Mouse (Mus musculus) c-Kit-negative CD71-positive TER-119-positive erythroid progenitor cells, embryonic 14.5 days (primary cell): Measurements from ENCODE around the gene Trrap.

Source experiments
- DNase-seq: peaks from one replicate; pipeline ENCODE4 v3.0.0-alpha.2; 2013; ENCODE audit warnings: low read depth, low spot score

Trrap gene

GRCm38 (mm10) chr5:144871775-144872174 lies 104.2 kb downstream of the Trrap start:
- DNase-seq: no peak

DNA sequence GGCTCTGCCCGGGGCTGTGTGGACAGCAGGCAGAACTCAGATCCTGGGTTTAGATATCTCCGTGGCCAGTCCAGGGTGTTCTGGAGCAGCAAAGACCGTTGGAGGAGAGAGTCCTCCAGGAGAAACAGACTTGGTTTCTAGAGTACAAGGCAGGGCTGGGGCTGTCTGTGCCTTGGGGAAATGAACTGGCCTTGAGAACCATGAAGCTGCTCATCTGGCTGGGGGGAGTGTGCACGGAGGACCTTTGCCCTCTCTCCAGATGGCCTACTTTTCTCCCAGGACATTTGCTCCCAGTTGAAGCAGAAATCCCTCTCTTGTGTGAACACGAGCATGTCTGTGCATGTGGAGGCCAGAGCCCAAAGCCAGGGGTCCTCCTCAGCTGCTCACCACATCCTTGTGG lies 104.8 kb downstream of the Trrap start:
- no peak for DNase-seq

- no peak for DNase-seq
These were observed 105.3 kb downstream of the Trrap start for GRCm38 (mm10) chr5:144872867-144873266.

DNA sequence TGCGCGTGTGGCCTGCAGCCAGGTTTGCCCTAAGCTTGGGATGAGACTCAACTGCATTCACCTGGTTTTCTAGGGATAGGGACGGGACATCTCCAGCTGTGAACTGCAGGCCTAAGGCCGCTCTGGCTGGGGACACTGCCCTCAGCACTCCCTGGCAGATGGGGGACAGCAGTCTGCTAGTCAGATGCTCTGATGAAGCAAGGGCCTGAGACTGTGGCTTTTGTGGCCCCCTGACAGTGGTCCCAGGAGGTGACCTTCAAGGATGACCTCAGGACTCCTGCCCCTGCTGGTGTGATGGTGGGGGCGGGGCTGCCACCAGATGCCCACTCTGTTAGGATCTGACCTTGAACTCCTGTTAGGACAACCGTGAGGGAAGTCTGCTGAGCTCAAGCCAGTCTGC lies 107.7 kb downstream of the Trrap start:
- DNase-seq: no peak

- DNase-seq: peak; percentile 40
These were observed 108.4 kb downstream of the Trrap start for GRCm38 (mm10) chr5:144875892-144876291.

DNA sequence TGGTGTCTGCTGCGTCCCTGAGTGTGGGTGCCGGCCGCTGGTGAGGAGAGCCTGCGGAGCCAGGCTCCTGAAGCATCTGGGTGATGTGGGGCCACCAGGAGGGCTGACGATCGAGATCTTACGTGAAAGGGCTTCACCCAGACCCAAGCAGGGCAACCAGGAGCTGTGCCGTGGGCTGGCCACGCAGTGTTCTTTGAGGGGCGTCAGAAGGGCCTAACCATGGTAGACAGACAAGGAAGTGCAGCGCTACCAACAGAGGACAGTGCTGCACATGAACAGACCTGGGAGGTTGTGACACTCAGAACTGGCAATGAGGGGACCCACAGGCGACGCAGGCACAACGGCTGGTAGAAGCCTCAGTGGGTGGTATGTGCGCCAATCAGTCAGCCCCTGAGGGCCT lies 109.5 kb downstream of the Trrap start:
- no peak for DNase-seq

- DNase-seq: no peak
These were observed 114.3 kb downstream of the Trrap start for GRCm38 (mm10) chr5:144881670-144882399.

DNA sequence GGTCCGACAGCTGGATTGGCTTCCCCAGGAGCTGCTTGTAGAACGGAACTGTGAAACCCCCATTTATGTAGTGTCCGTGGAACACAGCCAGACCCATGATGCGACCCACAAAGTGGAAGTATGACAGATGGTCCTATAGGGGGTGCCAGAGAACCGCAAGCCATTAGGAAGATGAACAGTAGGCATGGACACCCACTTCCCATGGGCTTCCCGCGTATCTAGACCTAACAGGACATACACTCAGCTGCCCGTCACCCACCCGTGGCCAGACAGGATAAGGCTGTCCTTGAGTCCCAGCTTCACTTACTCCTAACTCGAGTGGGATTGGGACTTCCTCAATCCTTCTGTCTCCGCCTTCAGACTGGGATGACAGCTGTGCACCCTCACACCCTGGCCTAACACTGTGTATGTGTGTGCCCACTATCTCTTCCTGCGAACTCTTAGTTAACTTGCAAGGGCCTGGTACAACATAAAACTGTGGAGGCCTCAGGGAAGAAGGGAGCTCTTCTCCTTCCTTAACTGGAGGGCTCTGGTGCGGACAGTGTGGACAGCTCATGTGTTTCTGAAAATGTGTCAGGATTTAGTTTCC lies 117.2 kb downstream of the Trrap start:
- no peak for DNase-seq

- no peak for DNase-seq
These were observed 118.6 kb downstream of the Trrap start for GRCm38 (mm10) chr5:144885968-144886650.

DNA sequence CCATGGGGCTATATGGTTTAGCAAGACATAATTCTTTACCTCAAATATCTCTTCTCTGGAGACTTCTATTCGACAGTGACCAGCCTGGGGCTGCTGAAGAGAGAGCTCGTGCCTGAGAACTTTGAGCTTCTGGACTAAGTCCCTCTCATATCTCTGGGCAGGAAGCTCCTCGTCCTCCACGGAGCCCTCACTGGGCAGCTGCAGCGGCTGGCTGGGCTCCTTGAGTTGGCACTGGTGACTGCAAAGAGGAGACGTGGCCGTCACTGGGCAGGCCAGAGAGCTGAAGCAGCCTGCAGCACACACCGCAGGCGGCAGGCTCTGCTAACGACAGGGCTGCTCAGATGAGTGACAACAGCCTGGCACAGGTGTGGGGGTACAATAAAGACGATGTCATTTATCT lies 123.7 kb downstream of the Trrap start:
- no peak for DNase-seq

DNA sequence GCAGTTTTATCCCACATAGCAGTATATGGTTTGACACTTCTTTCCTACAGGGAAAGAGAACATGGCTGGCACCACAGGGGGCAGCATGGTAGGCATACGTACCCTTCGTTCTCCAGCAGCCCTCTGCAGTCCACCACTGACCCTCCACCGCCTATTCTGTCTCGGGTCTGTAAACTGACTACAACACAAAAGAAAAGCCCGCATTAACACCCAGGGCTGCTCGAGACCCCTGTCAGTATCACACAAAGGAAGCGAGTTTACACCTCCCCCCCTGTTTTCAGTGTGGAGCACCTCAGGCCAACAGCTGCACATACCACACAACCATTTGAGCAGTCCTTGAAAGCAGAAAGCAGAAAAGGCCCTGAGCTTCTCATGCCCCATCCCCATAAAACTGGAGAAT lies 130.3 kb downstream of the Trrap start:
- DNase-seq: no peak

- DNase-seq: no peak
These were observed 131.0 kb downstream of the Trrap start for GRCm38 (mm10) chr5:144898448-144899052.

DNA sequence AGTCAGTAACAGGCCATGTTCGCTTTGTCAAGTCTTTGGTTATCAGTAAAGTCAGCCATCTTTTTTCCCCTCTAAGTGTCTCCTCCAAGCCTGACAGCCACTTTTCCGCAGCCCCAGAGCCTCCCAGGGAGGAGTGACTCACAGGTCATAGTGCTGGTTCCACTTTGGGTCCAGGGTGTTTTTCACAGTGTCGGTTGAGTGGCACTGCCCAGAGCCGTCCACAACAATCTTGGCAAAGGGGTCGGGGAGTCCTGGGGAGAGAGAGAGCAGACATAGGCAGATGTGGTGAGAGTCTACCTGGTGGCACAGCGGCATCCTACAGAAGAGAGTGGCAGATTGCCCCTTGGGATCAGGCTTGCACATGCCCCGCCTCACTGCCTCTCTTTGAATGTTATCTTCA lies 133.5 kb downstream of the Trrap start:
- no peak for DNase-seq

- DNase-seq: no peak
These were observed 134.3 kb downstream of the Trrap start for GRCm38 (mm10) chr5:144901791-144902190.

DNA sequence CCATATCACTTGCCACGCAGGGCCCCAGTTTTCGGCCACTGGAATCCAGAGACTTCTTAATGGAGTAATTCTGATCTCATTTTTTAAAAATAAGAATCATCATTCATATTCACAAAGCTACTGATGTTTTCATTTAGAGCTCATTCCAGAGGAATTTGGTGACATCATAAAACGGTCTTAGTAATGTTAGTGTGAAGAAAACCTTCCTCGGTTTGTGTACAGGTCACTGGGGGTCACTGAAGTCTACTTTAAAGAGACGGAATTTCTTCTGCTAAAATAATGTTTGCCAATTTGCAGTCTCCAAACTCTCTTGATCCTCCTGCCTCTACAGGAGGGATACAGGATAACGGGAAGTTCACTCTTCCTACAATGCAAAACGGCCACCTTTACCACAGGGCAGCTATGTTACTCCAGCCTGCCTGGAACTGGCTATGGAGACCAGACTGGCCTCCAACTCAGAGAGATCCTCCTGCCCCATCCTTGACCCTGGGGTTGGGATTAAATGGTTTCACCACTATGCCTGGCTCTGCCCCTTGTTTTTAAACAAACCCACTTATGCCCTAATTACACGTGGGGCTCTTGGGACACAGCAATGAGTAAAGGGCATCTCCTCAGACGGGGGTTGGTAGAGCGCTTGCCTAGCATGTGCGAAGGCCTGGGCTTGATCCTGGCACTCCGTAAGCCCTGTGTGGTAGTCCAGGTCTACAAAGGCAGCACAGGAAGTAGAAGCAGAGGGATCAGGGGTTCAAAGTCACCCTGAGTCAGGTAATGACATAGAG lies 137.0 kb downstream of the Trrap start:
- DNase-seq: no peak

GRCm38 (mm10) chr5:144907591-144907990 lies 140.1 kb downstream of the Trrap start:
- no peak for DNase-seq
